Mouse (Mus musculus) megakaryocyte, embryonic 14.5 days (primary cell): Measurements from ENCODE around the gene Acss2.

Experiments
- FLI1 ChIP-seq: IDR thresholded peaks from 2 replicates; pipeline ENCODE4 v1.6.1; 2012; ENCODE audit warnings: low read length, inconsistent platforms, mixed read lengths
- GATA1 ChIP-seq: IDR thresholded peaks from 3 replicates; pipeline ENCODE4 v1.6.1; 2012; ENCODE audit warnings: mixed read lengths, low read length, inconsistent platforms, borderline replicate concordance

GRCm38 (mm10) chr2:155628112-155628511 is 110.4 kb downstream of the Acss2 start:
- TF ChIP-seq GATA1 (no peak), FLI1 (no peak)
